Mouse (Mus musculus): ENCODE measurements around the gene Gm498.

GRCm38 (mm10) chr7:143840121-143840520 lies 26.5 kb upstream of the Gm498 start:
- TF ChIP-seq MAX (IDR thresholded peaks at IDR 0.05) (no peak), CTCF (IDR thresholded peaks at IDR 0.05; ENCODE audit: control insufficient read depth, insufficient read depth, insufficient read length) (no peak)
